Mouse (Mus musculus) Muller cell, postnatal 12 days (primary cell): ENCODE data around the gene Atg10.

Source experiments
- DNase-seq: peaks from one replicate; pipeline ENCODE4 v3.0.0-alpha.2; 2015; ENCODE audit errors: inconsistent ontology term

Gene Atg10

DNA sequence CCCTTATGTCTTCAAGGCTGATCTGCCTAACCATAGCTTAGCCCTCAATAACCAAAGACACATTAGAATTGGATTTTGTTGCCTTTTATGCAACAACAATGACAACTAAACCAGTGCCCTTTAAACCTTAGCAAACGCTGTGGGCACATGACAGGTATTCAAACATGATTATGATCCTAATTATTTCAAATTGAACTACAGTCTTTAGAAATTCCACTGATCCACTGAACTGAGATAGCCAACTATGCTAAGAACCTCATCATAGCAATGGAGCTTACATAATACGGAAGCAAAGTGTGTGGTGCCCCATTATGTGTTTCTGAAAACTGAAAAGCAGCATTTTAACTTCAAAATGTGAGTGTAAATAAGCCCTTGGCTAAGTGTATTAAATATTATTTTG lies 191.9 kb downstream of the Atg10 start:
- DNase-seq: peak; percentile 69

- no peak for DNase-seq
These were observed 200.3 kb downstream of the Atg10 start for GRCm38 (mm10) chr13:91023447-91023846.

GRCm38 (mm10) chr13:91011851-91012250 lies 211.9 kb downstream of the Atg10 start:
- DNase-seq: peak; percentile 91

GRCm38 (mm10) chr13:90995034-90995629 lies 228.6 kb downstream of the Atg10 start:
- no peak for DNase-seq

DNA sequence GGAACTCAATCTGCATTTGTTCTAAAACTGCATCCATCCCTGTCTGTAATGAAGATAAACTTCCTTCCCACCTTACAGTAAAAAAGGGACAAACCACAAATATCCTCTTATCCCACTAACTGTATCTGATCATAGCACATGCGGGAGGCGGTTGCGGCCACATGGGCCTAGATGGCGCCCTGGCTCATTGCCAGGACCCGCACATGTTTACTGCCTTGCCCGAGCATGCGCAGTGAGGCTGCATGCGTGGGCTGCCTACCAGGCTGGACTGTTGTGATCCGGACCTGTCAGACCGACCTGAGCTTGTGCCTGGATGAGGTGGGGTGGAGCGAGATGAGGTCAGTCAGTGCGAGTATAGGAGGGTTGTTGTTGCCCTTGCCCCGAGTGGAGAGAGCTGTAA lies 230.2 kb downstream of the Atg10 start:
- no peak for DNase-seq

DNA sequence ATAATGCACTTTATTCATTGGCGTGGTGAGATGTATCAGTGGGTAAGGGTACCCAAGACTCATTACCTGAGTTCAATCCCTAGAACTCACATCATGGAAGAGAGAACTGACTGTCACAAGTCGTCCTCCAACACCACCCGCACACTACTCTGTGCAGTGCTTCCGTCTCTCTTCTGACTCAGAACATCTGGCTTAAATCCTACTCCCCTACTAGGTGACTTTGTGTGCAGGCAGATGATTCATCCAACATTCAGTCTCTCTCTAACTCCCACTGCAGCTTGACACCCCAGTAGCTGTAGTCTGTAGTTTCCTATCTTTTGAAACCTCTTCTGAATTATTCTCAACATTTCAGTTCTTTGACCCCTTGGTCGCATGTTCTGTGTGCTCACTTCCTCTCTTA lies 230.8 kb downstream of the Atg10 start:
- no peak for DNase-seq

GRCm38 (mm10) chr13:90988226-90988625 lies 235.5 kb downstream of the Atg10 start:
- no peak for DNase-seq

- no peak for DNase-seq
These were observed 238.4 kb downstream of the Atg10 start for GRCm38 (mm10) chr13:90985417-90985816.

- DNase-seq: no peak
These were observed 239.7 kb downstream of the Atg10 start for GRCm38 (mm10) chr13:90984073-90984472.

GRCm38 (mm10) chr13:90981798-90982197 lies 242.0 kb downstream of the Atg10 start:
- DNase-seq: no peak

DNA sequence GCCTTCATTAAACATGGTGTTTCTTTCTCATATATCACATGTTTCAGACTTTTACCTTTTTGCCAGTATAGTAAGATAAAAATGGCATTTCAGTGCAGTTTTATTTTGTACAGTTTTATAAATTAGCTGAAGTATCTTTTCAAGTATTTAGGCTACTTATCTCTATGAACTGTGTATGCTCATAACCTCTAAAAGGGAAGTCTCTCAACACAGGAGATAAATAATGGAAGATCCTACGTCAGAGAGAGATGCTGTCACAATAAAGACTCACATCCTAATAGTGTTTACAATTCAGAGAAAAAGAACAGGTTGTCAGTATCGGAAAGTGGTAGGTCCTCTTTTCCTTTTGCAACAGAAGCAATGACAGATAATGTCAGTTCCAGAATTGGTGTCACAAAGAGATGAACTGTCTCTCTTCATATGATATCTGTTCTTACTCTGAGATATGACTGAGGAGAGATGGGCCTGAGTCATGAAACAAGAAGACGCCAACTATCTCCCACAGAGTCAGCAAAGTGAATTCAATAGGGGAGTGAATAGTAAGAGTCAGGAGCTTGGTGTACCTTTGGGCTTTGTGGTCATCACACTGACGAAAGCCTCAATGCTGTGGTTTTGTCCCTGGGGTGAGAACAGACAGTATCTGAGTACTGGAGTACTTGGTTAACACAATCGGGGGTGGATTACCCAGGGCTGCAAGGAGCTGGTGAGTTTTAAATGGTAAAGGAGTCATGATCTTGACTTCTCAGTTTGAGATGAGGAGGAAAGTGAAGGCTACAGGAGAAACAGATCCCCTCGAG lies 242.7 kb downstream of the Atg10 start:
- DNase-seq: no peak

GRCm38 (mm10) chr13:90977057-90977456 lies 246.7 kb downstream of the Atg10 start:
- DNase-seq: peak; percentile 77

- no peak for DNase-seq
These were observed 250.4 kb downstream of the Atg10 start for GRCm38 (mm10) chr13:90973409-90973808.

DNA sequence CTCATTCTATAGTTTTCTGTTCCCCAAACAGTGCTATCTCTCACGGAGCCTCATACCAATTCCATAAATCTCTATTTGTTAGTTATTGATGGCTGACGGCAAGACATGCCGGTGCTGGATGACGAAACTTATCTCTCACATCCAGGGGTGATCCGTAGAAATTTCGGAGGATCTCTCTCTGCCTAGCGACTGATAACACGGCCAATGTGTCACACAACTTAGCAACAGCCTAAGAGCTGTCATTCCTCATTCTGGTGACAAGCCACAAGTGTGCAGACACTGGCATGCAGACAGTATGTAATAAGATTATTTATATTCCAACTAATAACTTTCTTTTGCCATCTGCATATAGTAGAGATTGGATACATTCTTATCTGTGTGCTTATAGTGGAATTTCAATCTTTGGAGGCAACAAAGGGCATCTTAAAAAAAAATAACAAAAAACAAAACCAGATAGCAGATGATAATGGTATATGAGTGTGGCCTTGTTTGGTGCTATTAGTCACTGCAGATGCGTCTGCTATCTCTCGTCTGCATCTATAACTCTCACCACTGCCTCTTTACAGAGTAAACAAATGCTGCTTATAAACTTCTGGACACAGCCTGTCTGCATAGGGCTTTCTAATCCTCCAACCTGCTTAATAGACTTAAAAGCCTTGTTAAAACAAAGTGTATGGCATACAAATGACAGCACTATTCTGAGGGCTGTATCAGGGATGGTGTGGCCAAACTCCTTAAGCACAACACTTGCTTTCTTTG lies 253.3 kb downstream of the Atg10 start:
- DNase-seq: no peak

GRCm38 (mm10) chr13:90968940-90969339 lies 254.8 kb downstream of the Atg10 start:
- DNase-seq: no peak

GRCm38 (mm10) chr13:90967422-90967821 lies 256.3 kb downstream of the Atg10 start:
- peak; percentile 70 for DNase-seq

DNA sequence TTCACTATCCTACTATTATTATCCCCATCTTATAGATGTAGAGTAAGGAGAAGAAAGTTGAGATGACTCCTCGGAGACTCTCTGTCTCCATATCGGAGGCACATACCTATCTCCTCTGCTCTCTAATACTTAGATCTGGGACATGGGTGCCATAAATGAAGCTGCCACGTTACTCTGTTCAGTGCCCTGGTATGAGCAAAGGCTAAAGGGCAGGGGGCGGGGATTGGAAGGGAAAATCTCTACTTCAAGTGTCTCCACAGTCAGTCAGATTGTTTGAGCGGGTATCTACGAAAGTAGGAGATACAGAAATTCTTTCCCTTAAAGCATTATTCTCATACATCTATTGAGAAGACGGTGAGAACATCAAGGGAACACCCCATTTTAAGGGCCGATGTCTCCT lies 257.8 kb downstream of the Atg10 start:
- no peak for DNase-seq

DNA sequence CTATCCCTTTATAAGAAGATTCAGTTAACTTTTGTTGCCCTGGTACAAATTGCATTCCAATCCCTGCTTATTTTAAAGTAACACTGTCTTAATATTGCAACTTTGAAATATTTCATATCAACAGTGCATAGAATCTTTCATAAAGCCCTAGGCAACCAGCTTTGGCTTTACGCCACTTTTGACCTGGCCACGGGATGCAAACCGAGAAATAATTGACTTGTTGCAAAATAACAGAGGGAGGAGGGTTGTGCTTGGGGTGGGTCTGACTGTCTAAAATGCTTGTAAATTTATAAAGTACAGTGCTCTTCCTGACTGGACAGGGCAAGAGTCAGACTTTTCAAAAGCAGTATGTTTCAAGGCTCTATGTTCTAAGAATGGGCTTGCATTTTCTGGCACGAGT lies 259.3 kb downstream of the Atg10 start:
- DNase-seq: no peak

DNA sequence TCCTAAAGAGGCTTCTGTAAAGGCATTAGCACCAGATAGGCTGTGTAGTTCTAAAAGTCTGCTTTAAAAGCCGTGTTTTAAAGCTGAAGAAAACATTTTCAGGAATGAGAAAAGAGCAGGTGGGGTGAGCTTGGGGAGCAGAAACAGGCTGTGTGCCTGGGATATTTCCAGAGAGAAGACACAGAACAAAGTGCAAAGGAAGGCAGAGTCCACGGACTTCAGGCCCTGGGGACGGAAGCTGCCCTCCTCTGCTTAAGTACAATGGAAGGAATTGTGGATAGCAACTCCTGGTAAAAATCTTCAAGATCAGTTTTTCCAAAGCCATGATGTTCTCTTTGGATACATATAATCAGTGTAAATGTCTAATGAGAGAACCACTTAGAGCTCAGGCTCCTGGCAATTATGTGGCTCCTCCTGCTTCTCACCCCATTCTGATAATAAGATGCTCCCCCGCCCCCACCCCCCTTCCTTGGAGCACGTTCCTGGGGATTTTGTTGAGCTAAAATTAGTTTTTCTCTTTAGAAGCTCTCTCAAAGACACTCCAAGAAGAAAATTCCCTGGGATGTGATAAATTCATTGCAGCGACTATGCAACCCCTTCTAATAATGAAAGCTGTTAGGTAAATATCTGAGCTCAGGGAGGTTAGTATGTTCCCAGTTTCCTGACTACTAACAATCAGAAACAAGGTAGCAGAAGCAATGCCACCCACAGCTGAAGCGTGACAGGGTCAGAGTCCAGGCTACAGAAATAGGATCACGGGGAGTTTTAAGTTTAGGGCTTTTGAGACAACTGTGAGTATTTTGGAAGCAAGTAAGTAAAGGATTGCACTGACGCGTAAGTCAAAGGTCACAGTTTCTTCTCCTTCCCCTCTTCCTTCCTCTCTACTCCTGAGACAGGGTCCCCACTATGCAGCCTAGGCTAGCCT lies 260.7 kb downstream of the Atg10 start:
- no peak for DNase-seq

DNA sequence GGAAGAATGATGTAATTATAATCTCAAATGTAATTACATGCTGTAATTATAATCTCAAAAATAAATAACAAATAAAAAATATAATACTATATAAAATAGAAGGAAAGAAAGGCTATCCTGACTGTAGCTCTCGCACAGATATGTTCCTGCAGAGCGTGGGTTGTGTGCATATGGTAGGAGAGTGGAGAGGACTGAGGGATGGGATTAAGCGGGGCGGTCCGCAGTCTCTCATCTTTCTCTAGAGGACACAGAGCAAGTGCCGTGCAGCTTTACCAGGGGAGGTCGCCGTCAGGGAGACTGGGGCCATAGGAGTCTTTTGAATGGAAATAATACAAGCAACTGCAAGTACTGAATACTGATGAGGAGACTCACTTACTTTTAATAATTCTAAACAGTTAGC lies 263.2 kb downstream of the Atg10 start:
- no peak for DNase-seq

GRCm38 (mm10) chr13:90958894-90959293 lies 264.9 kb downstream of the Atg10 start:
- peak; percentile 34 for DNase-seq

GRCm38 (mm10) chr13:90939600-90939999 lies 284.2 kb downstream of the Atg10 start:
- DNase-seq: no peak
